16 mouse cellular contexts compared by ENCODE assay signal in the genomic region with DNA sequence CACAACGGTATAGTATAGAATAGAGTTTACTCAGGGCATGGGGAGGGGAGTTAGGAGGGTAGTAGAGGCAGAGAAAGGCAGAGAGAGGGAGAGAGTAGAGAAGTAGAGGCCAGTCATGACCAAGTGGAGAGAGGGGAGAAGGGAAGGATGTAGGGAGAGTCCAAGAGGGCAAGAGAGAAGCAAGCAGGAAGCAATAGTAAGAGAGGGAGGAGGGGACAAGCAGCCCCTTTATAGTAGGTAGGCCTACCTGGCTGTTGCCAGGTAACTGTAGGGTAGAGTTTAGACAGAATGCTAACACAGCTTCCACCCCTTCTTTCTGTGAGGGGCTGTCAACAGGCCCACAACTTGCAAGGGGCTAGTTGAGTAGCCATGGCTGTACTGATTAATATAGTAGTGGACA.
"Had no signal": no experiment of that assay in that cellular context is flagged by ENCODE, and none has a peak within 500 bp of the region (broad histone marks: within the 10 kb centered on the region; RNA-seq: fewer than 3 reads in every experiment).

No protein-coding gene starts in this region.

- H3K27ac ChIP-seq: midbrain, embryonic 10.5 days; midbrain, embryonic 12.5 days; neural tube, embryonic 13.5 days; neural tube, embryonic 15.5 days had no signal

- ATAC-seq: midbrain, embryonic 16.5 days had no signal

- H3K4me1 ChIP-seq: midbrain, embryonic 12.5 days; neural tube, embryonic 15.5 days had no signal

- DNase-seq: lung, adult 18-20 months; lung, embryonic 14.5 days; lung, postnatal 10 days; lung, postnatal 4 days; midbrain, embryonic 14.5 days; right cerebral cortex, postnatal 14 days; spleen, adult 18-20 months; thymus, adult 18-20 months; thymus, postnatal 14 days; thymus, postnatal 36 days had no signal

- H3K27me3 ChIP-seq: midbrain, embryonic 12.5 days; neural tube, embryonic 13.5 days; neural tube, embryonic 15.5 days had no signal

- H3K36me3 ChIP-seq: midbrain, embryonic 10.5 days; midbrain, embryonic 12.5 days; neural tube, embryonic 13.5 days; neural tube, embryonic 15.5 days had no signal

- H3K9me3 ChIP-seq: midbrain, embryonic 10.5 days; midbrain, embryonic 12.5 days; neural tube, embryonic 13.5 days; neural tube, embryonic 15.5 days had no signal

- H3K4me3 ChIP-seq: midbrain, embryonic 10.5 days; midbrain, embryonic 12.5 days; myocyte; neural tube, embryonic 13.5 days; neural tube, embryonic 15.5 days had no signal

- H3K4me2 ChIP-seq: lung, embryonic 14.5 days; midbrain, embryonic 12.5 days; neural tube, embryonic 13.5 days; neural tube, embryonic 15.5 days had no signal

- H3K9ac ChIP-seq: lung, embryonic 14.5 days; midbrain, embryonic 12.5 days; neural tube, embryonic 13.5 days; neural tube, embryonic 15.5 days had no signal
